Comparison of ENCODE assay signal across 26 mouse cellular contexts in the genomic region with DNA sequence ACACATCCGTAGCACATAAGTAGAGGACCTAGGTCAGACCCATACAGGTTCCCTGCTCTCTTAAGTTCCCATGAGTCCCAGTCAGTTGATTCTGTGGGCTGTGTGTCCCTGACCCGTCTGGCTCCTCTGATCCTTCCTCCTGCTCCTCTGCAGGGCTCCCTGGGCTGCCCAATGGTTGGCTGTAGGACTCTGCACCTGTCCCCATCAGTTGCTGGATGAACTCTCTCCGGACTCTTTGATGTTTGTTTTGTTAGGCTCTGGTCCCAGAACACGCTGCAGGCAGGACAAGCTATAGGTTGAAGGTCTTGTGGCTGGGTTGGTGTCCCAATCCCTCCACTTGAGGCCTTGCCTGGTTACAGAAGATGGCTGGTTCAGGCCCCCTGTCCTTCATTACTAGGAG. TPM values are rescaled to one million over a fixed set of nuclear protein-coding genes. Genes with fewer than 3 reads are reported as not detected.
A peak's percentile ranks its signal among the peaks of the same experiment; 100 is the strongest.
DNase-seq lines count a peak whose midpoint lies in the region; ATAC-seq and TF ChIP-seq lines count a peak whose summit lies in the region.
"Had no signal": no experiment of that assay in that cellular context is flagged by ENCODE, and none has a peak within 500 bp of the region (broad histone marks: within the 10 kb centered on the region; RNA-seq: fewer than 3 reads in every experiment).

No protein-coding gene starts in this region.

- H3K4me3 ChIP-seq in C2C12 (ENCODE audit: insufficient read depth, poor library complexity, severe bottlenecking): no peak overlapping the region
- H3K4me3 ChIP-seq in liver, embryonic 12.5 days: no peak overlapping the region
- H3K4me3 ChIP-seq in liver, postnatal 0 days (ENCODE audit: low read depth, low read length): no peak overlapping the region
- H3K4me3 ChIP-seq: intestine, embryonic 15.5 days; midbrain, embryonic 13.5 days had no signal

- no peaks in the 10 kb centered on the region for H3K27me3 ChIP-seq in C2C12 (ENCODE audit: control insufficient read depth, insufficient read depth, insufficient read length)
- no peaks in the 10 kb centered on the region for H3K27me3 ChIP-seq in liver, embryonic 12.5 days (replicated peaks)
- no peaks in the 10 kb centered on the region for H3K27me3 ChIP-seq in liver, postnatal 0 days (ENCODE audit: insufficient read depth, low read length)
- H3K27me3 ChIP-seq: CH12.LX; intestine, embryonic 15.5 days; midbrain, embryonic 13.5 days had no signal

- no peaks in the 10 kb centered on the region for H3K79me2 ChIP-seq in C2C12 (ENCODE audit: control insufficient read depth, insufficient read depth)

- ATAC-seq in liver, embryonic 12.5 days: peak; percentile 42; the same call in 1 of the 2 replicates
- ATAC-seq in liver, postnatal 0 days: peak; percentile 88
- ATAC-seq: activated CD4-positive, CD25-positive, alpha-beta regulatory T cell, adult 4 months; forebrain, embryonic 16.5 days; hindbrain, postnatal 0 days; intestine, embryonic 15.5 days; midbrain, embryonic 13.5 days had no signal

- no peak for TF ChIP-seq CTCF in C2C12 (IDR thresholded peaks at IDR 0.05; ENCODE audit: control insufficient read depth, insufficient read depth, insufficient read length)
- no peak for TF ChIP-seq CTCF in liver, postnatal 0 days (IDR thresholded peaks at IDR 0.05; ENCODE audit: low read depth)

- no peak overlapping the region for H3K4me2 ChIP-seq in liver, embryonic 12.5 days
- H3K4me2 ChIP-seq in liver, postnatal 0 days (ENCODE audit: low read depth, low read length): no peak overlapping the region
- H3K4me2 ChIP-seq: intestine, embryonic 15.5 days; midbrain, embryonic 13.5 days had no signal

- WGBS in liver, embryonic 12.5 days (ENCODE audit: insufficient replicate concordance): 58% methylated on average over 4 of the region's 4 CpGs
- WGBS in liver, postnatal 0 days (ENCODE audit: insufficient replicate concordance): 58% methylated on average over 4 of the region's 4 CpGs

- peaks cover 4% of the 10 kb centered on the region; the same call in 1 of the 2 replicates for H3K4me1 ChIP-seq in liver, embryonic 12.5 days
- H3K4me1 ChIP-seq in liver, postnatal 0 days (ENCODE audit: insufficient read depth): no peaks in the 10 kb centered on the region; the same call in 1 of the 2 replicates
- H3K4me1 ChIP-seq: intestine, embryonic 15.5 days had no signal

- no peaks in the 10 kb centered on the region for H3K79me3 ChIP-seq in C2C12 (ENCODE audit: low read depth)

- intact Hi-C loops in left cerebral cortex, postnatal 4 days (cut with DNase I): no loop called here

- H3K9me3 ChIP-seq in liver, embryonic 12.5 days (replicated peaks): no peaks in the 10 kb centered on the region
- no peaks in the 10 kb centered on the region for H3K9me3 ChIP-seq in liver, postnatal 0 days (ENCODE audit: low read length)
- H3K9me3 ChIP-seq: intestine, embryonic 15.5 days; midbrain, embryonic 13.5 days had no signal

- no peaks in the 10 kb centered on the region for H3K36me3 ChIP-seq in C2C12 (ENCODE audit: control insufficient read depth, insufficient read depth)
- no peaks in the 10 kb centered on the region for H3K36me3 ChIP-seq in liver, embryonic 12.5 days
- no peaks in the 10 kb centered on the region for H3K36me3 ChIP-seq in liver, postnatal 0 days (replicated peaks; ENCODE audit: insufficient read depth, low read length)
- H3K36me3 ChIP-seq: intestine, embryonic 15.5 days had no signal

- DNase-seq in fat pad, adult 2 months (ENCODE audit: extremely low read depth, low read depth, low spot score): peak; percentile 26
- DNase-seq in liver, postnatal 0 days: peak; percentile 24
- DNase-seq in left cerebral cortex, postnatal 4 days: no peak
- DNase-seq in cerebellum, postnatal 14 days: no peak
- DNase-seq: adrenal gland, adult 2 months; B cell, adult 2 months; cerebellum, adult 8-10 months; cerebellum, postnatal 36 days; gastrocnemius, postnatal 36 days; heart, postnatal 14 days; kidney, adult 8-10 months; kidney, postnatal 4 days; layer of hippocampus, postnatal 36 days; lung, adult 18-20 months; lung, postnatal 10 days had no signal

- H3ac ChIP-seq in C2C12 (ENCODE audit: control insufficient read depth, insufficient read length, low read depth): no peak overlapping the region

- no peak overlapping the region for H3K9ac ChIP-seq in liver, embryonic 12.5 days
- no peak overlapping the region for H3K9ac ChIP-seq in liver, postnatal 0 days (replicated peaks)
- H3K9ac ChIP-seq: intestine, embryonic 15.5 days; midbrain, embryonic 13.5 days had no signal

- H3K27ac ChIP-seq in liver, embryonic 12.5 days: no peak overlapping the region
- no peak overlapping the region for H3K27ac ChIP-seq in liver, postnatal 0 days (ENCODE audit: low read depth)
- H3K27ac ChIP-seq: hindbrain, postnatal 0 days; intestine, embryonic 15.5 days; kidney, postnatal 0 days; macrophage; midbrain, embryonic 13.5 days had no signal

- TF ChIP-seq EP300 in liver, postnatal 0 days (IDR thresholded peaks at IDR 0.05; ENCODE audit: low read depth): no peak

TF ChIP-seq in C2C12, 6 proteins besides CTCF, POLR2A, EP300 and RAD21:
- TF ChIP-seq MYOD1 (IDR thresholded peaks at IDR 0.05; ENCODE audit: control insufficient read depth, insufficient read length, low read depth) (peak; percentile 73), MYOG (IDR thresholded peaks at IDR 0.05; ENCODE audit: control insufficient read depth, extremely low read depth, insufficient read length) (no peak), USF1 (IDR thresholded peaks at IDR 0.05; ENCODE audit: low read depth) (no peak), CEBPB (IDR thresholded peaks at IDR 0.05; ENCODE audit: low read depth) (no peak), MAX (IDR thresholded peaks at IDR 0.05) (no peak)

RNA-seq across cellular contexts. Expression of a gene that starts 51.4 kb away (rescaled TPM):
- 0.14 TPM for polyA plus RNA-seq in C2C12 (2012; fragmentation: generic; extraction: Trizol)
- 5.6 and 5.9 TPM in 2 replicates for polyA plus RNA-seq in liver, embryonic 12.5 days (2016; fragmentation: Nextera tagmentation; extraction: Ambion mirVana)
- 1.9 and 2.3 TPM in 2 replicates for polyA plus RNA-seq in liver, postnatal 0 days (2015; fragmentation: Nextera tagmentation; extraction: Ambion mirVana)
- total RNA-seq in left cerebral cortex, postnatal 4 days (2021): 100 to 1,000 TPM; 223 to 225 TPM
- total RNA-seq: megakaryocyte-erythroid progenitor cell, adult 5-6 weeks had no signal
- polyA plus RNA-seq: macrophage had no signal

Comparison
In these comparisons a context has a peak if more than half of its experiments do, and no peak if none do; other contexts are left out.
1. DNase-seq: peak in fat pad, adult 2 months (single experiment) and liver, postnatal 0 days (single experiment); none in left cerebral cortex, postnatal 4 days (single experiment) and cerebellum, postnatal 14 days (0 of 2).